Mouse (Mus musculus): ENCODE data around the gene Samhd1. TPM values are rescaled to one million over a fixed set of nuclear protein-coding genes. Genes with fewer than 3 reads are reported as not detected.

The Samhd1 gene
- polyA plus RNA-seq, 1 experiment from 2014 or later: 22.7 TPM

DNA sequence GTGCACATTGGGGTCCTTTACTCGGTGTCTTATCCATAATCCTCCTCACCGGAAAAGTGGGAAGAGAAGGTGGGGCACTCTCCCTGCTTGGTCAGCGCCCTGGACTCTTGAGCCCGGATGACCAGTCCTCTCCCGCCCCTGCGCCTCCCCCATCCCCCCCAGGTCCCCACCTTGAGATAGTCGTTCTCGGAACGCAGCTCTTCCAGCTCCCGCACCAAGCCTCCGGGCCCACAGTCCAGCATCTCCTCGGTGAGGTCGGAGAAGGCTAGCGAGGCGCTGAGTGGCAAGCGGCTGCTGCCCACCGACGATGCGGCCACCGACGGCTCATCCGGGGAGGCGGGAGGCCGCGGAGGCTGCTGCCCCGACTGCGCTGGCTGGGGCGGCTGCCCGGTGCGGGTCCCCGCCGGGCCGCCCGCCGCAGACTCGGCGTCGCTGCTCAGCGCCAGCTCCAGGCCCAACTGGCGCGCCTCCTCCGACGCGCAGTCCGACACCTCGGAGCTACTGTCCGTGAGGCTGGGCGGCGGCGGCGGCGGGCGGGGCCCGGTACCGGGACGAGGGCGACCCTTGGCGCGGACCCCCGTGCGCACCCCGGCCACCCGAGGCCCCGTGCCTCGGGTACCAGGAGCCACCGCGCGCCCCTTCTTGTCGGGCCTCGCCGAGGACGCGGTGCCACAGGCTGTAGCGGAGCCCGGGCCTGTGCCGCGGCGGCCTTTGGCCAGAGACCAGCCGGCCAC is 56.8 kb downstream of the Samhd1 start:
- Histone ChIP-seq H3K27me3 (no peaks in the 10 kb centered on the region), H3K9ac (peak overlapping the region; percentile 95)
- WGBS: under 1% methylated on average over 71 of the region's 79 CpGs

DNA sequence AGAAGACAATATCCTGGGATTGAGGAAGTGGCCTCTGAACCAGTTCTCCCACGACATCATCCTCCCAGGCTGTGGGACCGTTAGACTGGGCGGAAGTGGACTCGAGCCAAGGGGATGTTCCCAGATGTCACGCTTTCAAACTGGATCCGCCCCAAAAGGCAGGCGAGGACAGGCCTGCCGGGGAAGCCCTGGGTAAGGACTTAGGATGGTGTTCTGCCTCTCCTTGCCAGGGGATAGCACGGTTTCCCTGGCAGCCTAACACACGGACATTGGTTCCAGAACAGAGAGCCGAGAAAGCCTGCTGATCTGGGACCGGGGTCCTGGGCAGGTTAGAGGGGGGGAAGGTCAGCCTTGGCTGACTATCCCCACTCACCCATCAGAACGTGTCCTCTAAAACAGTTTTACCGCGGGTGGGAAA is 57.4 kb downstream of the Samhd1 start:
- peaks cover 56% of the 10 kb centered on the region for H3K4me1 ChIP-seq
- H3K27ac ChIP-seq (replicated peaks): peak overlapping the region; percentile 96
- peak overlapping the region; percentile 78 for H3K4me2 ChIP-seq (replicated peaks)

More for the DNA sequence above, 56.8 kb downstream of the Samhd1 start:
- peaks cover 50% of the 10 kb centered on the region for H3K4me1 ChIP-seq
- ATAC-seq (ENCODE audit: insufficient number of reproducible peaks, low FRiP score, low TSS enrichment, low read depth): peak; percentile 1; the same call in 1 of the 2 replicates
- peak overlapping the region; percentile 88 for H3K4me3 ChIP-seq (replicated peaks)
- H3K36me3 ChIP-seq: no peaks in the 10 kb centered on the region
- H3K27ac ChIP-seq (replicated peaks): peak overlapping the region; percentile 96
- H3K9me3 ChIP-seq (replicated peaks): no peaks in the 10 kb centered on the region
- H3K4me2 ChIP-seq (replicated peaks): peak overlapping the region; percentile 78

DNA sequence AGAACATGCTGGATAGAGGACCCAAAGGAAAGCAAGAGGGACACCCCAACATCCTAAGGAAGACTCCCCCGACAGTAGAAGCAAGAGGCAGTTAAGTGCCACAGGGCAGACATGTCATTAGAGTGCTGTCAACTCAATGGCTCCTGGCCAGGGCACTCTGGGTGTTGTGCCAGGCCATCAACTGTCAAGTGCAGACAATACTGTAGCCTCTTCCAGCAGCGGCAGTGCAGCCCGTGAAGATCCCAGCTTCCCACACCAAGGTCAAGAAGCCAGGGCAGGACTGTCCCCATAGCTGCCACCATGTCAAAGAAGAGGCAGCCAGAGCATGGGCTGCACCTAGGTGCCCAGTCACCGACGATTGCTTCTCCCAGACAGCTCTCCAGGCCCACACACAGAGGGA is 57.9 kb downstream of the Samhd1 start:
- no peak for ATAC-seq (ENCODE audit: insufficient number of reproducible peaks, low FRiP score, low TSS enrichment, low read depth)
- Histone ChIP-seq H3K9ac (peak overlapping the region; percentile 95), H3K36me3 (no peaks in the 10 kb centered on the region), H3K27me3 (no peaks in the 10 kb centered on the region), H3K9me3 (replicated peaks) (no peaks in the 10 kb centered on the region), H3K4me3 (replicated peaks) (peak overlapping the region; percentile 88), H3K4me2 (replicated peaks) (peak overlapping the region; percentile 78), H3K27ac (replicated peaks) (peak overlapping the region; percentile 96), H3K4me1 (peaks cover 61% of the 10 kb centered on the region)
- 11% methylated on average over 5 of the region's 5 CpGs for WGBS

More for the DNA sequence above, 57.4 kb downstream of the Samhd1 start:
- H3K36me3 ChIP-seq: no peaks in the 10 kb centered on the region
- H3K9me3 ChIP-seq (replicated peaks): no peaks in the 10 kb centered on the region
- no peaks in the 10 kb centered on the region for H3K27me3 ChIP-seq
- ATAC-seq (ENCODE audit: insufficient number of reproducible peaks, low FRiP score, low TSS enrichment, low read depth): no peak
- peak overlapping the region; percentile 88 for H3K4me3 ChIP-seq (replicated peaks)
- H3K9ac ChIP-seq: peak overlapping the region; percentile 95
- WGBS: under 1% methylated on average over 15 of the region's 15 CpGs

DNA sequence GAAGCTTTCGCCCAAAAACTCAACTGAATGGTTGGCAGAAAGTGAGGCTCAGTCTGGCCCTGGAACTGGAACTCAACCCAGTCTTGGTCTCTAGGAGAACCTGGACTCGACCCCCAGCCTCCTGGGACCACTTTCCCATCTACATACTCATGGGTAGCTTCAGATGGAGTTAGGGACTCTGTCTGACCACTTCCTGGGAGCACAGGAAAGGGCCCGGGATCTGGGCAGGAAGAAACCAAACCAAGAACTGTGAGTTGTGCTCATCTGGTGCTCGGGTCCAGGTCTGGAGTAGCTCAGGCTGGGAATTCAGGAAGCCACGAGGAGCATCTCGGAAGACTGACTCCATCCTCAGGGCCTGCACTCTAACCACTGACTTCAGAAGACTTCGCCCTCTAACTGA is 58.5 kb downstream of the Samhd1 start:
- Histone ChIP-seq H3K4me3 (replicated peaks) (peak overlapping the region; percentile 88), H3K36me3 (no peaks in the 10 kb centered on the region), H3K9me3 (replicated peaks) (no peaks in the 10 kb centered on the region), H3K4me1 (peaks cover 66% of the 10 kb centered on the region), H3K9ac (no peak overlapping the region), H3K27me3 (no peaks in the 10 kb centered on the region), H3K4me2 (replicated peaks) (peak overlapping the region; percentile 78), H3K27ac (replicated peaks) (no peak overlapping the region)
- 77% methylated on average over 7 of the region's 7 CpGs for WGBS
- no peak for ATAC-seq (ENCODE audit: insufficient number of reproducible peaks, low FRiP score, low TSS enrichment, low read depth)

- H3K9ac ChIP-seq: no peak overlapping the region
- ATAC-seq (ENCODE audit: insufficient number of reproducible peaks, low FRiP score, low TSS enrichment, low read depth): no peak
Measured at GRCm38 (mm10) chr2:157075685-157076084, 59.4 kb downstream of the Samhd1 start.

GRCm38 (mm10) chr2:157075226-157075625 is 59.8 kb downstream of the Samhd1 start:
- peak overlapping the region; percentile 78 for H3K4me2 ChIP-seq (replicated peaks)
- no peak for ATAC-seq (ENCODE audit: insufficient number of reproducible peaks, low FRiP score, low TSS enrichment, low read depth)
- H3K4me1 ChIP-seq: peaks cover 80% of the 10 kb centered on the region
- H3K27ac ChIP-seq (replicated peaks): peak overlapping the region; percentile 58
- H3K9ac ChIP-seq: no peak overlapping the region
- peak overlapping the region; percentile 15; the same call in 1 of the 2 replicates for H3K4me3 ChIP-seq (replicated peaks)
- H3K27me3 ChIP-seq: no peaks in the 10 kb centered on the region
- no peaks in the 10 kb centered on the region for H3K9me3 ChIP-seq (replicated peaks)
- WGBS: 86% methylated on average over 3 of the region's 3 CpGs
- H3K36me3 ChIP-seq: no peaks in the 10 kb centered on the region

More at GRCm38 (mm10) chr2:157075685-157076084, 59.4 kb downstream of the Samhd1 start:
- H3K4me3 ChIP-seq (replicated peaks): peak overlapping the region; percentile 15
- H3K36me3 ChIP-seq: no peaks in the 10 kb centered on the region
- H3K27ac ChIP-seq (replicated peaks): peak overlapping the region; percentile 58
- H3K9me3 ChIP-seq (replicated peaks): no peaks in the 10 kb centered on the region
- peaks cover 75% of the 10 kb centered on the region for H3K4me1 ChIP-seq
- peak overlapping the region; percentile 78 for H3K4me2 ChIP-seq (replicated peaks)
- no peaks in the 10 kb centered on the region for H3K27me3 ChIP-seq
- WGBS: 25% methylated on average over 3 of the region's 3 CpGs

GRCm38 (mm10) chr2:157074772-157075171 is 60.3 kb downstream of the Samhd1 start:
- Histone ChIP-seq H3K4me1 (peaks cover 82% of the 10 kb centered on the region), H3K9ac (no peak overlapping the region), H3K4me2 (replicated peaks) (peak overlapping the region; percentile 28), H3K9me3 (replicated peaks) (no peaks in the 10 kb centered on the region), H3K36me3 (no peaks in the 10 kb centered on the region), H3K27ac (replicated peaks) (peak overlapping the region; percentile 74; the same call in 1 of the 2 replicates), H3K4me3 (replicated peaks) (no peak overlapping the region; the same call in 1 of the 2 replicates), H3K27me3 (no peaks in the 10 kb centered on the region)
- no peak for ATAC-seq (ENCODE audit: insufficient number of reproducible peaks, low FRiP score, low TSS enrichment, low read depth)
- WGBS: 58% methylated on average over 5 of the region's 5 CpGs

DNA sequence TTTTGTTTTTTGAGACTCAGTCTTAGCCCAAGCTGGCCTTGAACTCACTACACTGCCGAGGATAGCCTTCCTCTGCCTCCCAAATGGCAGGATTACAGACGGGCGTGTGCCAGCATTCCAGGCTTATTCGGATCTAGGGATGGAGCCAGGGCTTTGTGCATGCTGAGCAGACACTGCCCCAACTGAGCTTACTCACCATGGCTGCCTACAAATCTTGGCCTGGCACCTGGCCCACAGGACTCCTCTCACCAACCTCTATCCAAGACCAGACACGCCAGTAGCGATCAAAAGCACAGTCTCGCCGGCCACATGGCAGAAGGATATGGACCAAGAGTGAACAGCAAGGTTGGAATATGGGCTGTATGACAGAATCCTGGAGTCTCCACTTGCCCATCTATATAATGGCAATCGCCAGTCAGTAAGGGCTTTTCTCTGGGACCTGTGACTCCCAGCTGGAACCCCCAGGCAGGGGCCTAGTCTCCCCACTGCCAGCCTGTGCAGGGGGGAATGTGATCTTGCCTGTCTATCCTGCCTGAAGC is 60.8 kb downstream of the Samhd1 start:
- Histone ChIP-seq H3K27ac (replicated peaks) (peak overlapping the region; percentile 74), H3K4me2 (replicated peaks) (peak overlapping the region; percentile 28), H3K4me3 (replicated peaks) (no peak overlapping the region; the same call in 1 of the 2 replicates), H3K36me3 (no peaks in the 10 kb centered on the region), H3K27me3 (no peaks in the 10 kb centered on the region), H3K9ac (no peak overlapping the region), H3K4me1 (peaks cover 84% of the 10 kb centered on the region), H3K9me3 (replicated peaks) (no peaks in the 10 kb centered on the region)
- ATAC-seq (ENCODE audit: insufficient number of reproducible peaks, low FRiP score, low TSS enrichment, low read depth): no peak
- 46% methylated on average over 9 of the region's 9 CpGs for WGBS

DNA sequence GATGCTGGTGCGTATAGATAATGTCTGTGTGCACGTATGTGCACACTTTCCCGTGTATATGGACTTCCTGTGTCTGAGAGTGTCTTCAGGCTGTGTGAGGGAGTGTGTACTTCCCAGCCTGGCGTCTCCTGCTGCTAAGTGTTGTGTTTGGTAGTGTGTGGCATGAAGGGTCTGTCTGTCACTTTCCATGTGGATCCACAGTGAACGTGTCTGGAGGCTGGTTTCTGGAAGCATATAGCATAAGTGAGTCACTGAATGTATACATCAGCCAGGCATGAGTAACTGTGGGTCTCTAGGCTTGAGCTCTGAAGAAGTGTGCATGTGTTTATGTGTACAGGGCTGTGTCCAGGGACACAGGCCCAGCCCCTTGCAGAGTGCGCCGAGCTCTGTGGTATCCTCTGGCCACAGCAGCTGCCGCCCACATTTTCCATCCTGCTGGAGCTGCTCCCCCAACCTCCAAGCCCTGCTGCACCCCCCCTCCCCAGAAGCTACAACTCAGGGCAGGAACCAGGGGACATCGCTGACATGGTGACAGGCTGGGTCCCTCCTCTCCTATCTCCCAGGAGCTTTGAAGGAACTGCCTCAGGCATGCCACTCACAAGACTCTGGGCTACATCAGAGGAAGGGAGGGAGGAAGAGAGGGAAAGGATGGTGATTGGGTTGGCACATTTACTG is 61.5 kb downstream of the Samhd1 start:
- 48% methylated on average over 9 of the region's 9 CpGs for WGBS
- peak overlapping the region; percentile 74 for H3K27ac ChIP-seq (replicated peaks)
- ATAC-seq (ENCODE audit: insufficient number of reproducible peaks, low FRiP score, low TSS enrichment, low read depth): peak; percentile 26; the same call in 1 of the 2 replicates

DNA sequence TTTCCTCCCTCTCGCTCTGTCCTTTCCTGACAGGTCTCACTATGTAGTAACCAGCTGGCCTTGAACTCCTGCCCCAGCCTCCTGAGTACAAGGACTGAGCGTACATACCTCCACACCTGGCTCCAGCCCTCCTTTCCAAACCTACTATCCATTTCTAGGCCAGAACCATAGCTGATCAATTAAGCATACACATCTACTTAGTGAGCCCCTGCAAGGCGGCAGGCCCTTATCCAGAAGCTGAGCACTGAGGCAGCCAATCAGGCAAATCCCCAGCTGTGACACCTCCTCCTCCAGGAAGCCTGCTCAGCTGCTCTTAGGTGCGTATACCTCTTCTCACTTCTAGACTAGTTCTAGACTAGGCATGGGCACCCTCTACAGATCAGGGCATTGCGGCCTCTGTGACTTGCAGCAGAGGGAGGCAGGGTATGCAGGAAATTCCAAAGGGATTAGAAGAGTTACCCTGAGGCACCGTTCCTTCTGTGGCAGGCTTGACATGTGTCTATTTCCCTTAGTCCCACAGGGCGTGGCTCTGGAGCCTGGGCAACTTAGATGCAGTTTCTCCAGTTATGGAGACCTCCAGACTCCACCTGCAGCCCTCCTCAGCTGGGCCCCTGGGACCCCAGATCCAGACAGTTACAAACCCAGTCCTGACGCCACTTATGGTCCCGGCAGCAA is 62.6 kb downstream of the Samhd1 start:
- Histone ChIP-seq H3K36me3 (no peaks in the 10 kb centered on the region), H3K4me3 (replicated peaks) (no peak overlapping the region), H3K27ac (replicated peaks) (peak overlapping the region; percentile 74; the same call in 1 of the 2 replicates), H3K4me2 (replicated peaks) (no peak overlapping the region), H3K9ac (no peak overlapping the region), H3K27me3 (no peaks in the 10 kb centered on the region), H3K9me3 (replicated peaks) (no peaks in the 10 kb centered on the region), H3K4me1 (peaks cover 97% of the 10 kb centered on the region)
- 49% methylated on average over 9 of the region's 9 CpGs for WGBS
- no peak for ATAC-seq (ENCODE audit: insufficient number of reproducible peaks, low FRiP score, low TSS enrichment, low read depth)

More for the DNA sequence above, 61.5 kb downstream of the Samhd1 start:
- no peaks in the 10 kb centered on the region for H3K9me3 ChIP-seq (replicated peaks)
- H3K4me2 ChIP-seq (replicated peaks): no peak overlapping the region
- no peak overlapping the region for H3K9ac ChIP-seq
- no peaks in the 10 kb centered on the region for H3K27me3 ChIP-seq
- no peak overlapping the region for H3K4me3 ChIP-seq (replicated peaks)
- peaks cover 91% of the 10 kb centered on the region for H3K4me1 ChIP-seq
- H3K36me3 ChIP-seq: no peaks in the 10 kb centered on the region
